ENCODE assay signal across 20 mouse cellular contexts in the genomic region with DNA sequence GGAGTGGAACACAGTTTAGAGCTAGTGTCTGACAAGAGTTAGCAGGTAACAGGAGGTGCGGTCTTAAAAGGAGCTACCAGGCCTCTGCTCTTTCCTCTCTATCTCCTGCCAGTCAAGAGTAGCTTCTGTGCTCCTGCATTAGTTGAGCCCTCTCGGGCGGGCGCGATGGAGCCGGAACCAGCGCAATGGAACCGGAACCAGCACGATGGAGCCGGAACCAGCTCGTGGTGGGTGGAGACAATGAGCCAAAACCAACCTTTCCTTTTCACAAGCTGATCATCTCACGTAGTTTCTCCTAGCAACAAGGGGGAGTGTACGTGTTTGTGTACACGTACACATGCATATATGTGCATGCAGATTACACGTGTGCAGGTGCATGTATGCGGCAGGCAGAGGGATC. TPM values are rescaled to one million over a fixed set of nuclear protein-coding genes. Genes with fewer than 3 reads are reported as not detected.
"Had no signal": no experiment of that assay in that cellular context is flagged by ENCODE, and none has a peak within 500 bp of the region (broad histone marks: within the 10 kb centered on the region; RNA-seq: fewer than 3 reads in every experiment).

No protein-coding gene starts in this region.

- H3K4me2 ChIP-seq: lung, embryonic 14.5 days; midbrain, embryonic 13.5 days; neural tube, embryonic 13.5 days; neural tube, embryonic 15.5 days had no signal

- H3K27ac ChIP-seq: midbrain, embryonic 10.5 days; midbrain, embryonic 13.5 days; neural tube, embryonic 13.5 days; neural tube, embryonic 15.5 days had no signal

- H3K27me3 ChIP-seq: midbrain, embryonic 13.5 days; neural tube, embryonic 13.5 days; neural tube, embryonic 15.5 days had no signal

- DNase-seq: liver, postnatal 0 days; lung, embryonic 14.5 days; lung, postnatal 10 days; lung, postnatal 4 days; retina, postnatal 1 day; right cerebral cortex, adult 18-20 months; right cerebral cortex, postnatal 25 days; right cerebral cortex, postnatal 4 days; spleen, adult 18-20 months; thymus, adult 18-20 months; thymus, postnatal 14 days; thymus, postnatal 36 days had no signal

- ATAC-seq: liver, postnatal 0 days; midbrain, embryonic 13.5 days; midbrain, embryonic 16.5 days had no signal

- H3K4me3 ChIP-seq: midbrain, embryonic 10.5 days; midbrain, embryonic 13.5 days; myocyte; neural tube, embryonic 13.5 days; neural tube, embryonic 15.5 days had no signal

- H3K9ac ChIP-seq: liver, postnatal 0 days; lung, embryonic 14.5 days; midbrain, embryonic 13.5 days; neural tube, embryonic 13.5 days; neural tube, embryonic 15.5 days had no signal

- H3K9me3 ChIP-seq: midbrain, embryonic 13.5 days; neural tube, embryonic 13.5 days; neural tube, embryonic 15.5 days had no signal

RNA-seq across cellular contexts. Expression of a gene that starts 36.0 kb away (rescaled TPM):
- total RNA-seq: megakaryocyte, adult 5-6 weeks; megakaryocyte-erythroid progenitor cell, adult 5-6 weeks had no signal
- polyA plus RNA-seq: myocyte had no signal
